Mouse (Mus musculus): ENCODE measurements at regions not wholly inside any gene's neighbourhood (a gene's known extent, or its start where the extent isn't known, plus 50 kb on each side); places are given as distances from the start of the nearest gene placed in this dataset.

DNA sequence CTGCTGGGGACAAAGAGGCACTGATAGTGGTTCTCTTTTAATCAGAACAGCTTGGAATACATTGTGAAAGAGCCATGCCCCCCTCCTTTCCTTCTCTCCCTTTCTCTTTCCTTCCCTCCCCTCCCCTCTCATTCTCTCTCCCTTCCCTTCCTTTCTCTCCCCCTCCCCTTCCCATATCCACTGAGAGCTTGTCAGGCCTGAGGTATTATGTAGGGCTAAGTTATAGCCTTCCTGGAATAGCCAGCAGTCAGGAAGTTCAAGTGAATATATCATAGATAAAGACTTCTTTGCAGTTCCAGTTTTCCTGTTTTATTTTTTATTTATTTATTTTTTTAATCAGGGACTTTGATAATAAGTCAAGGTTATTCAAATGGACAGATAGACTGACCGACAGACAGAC lies 156.5 kb upstream of the Ppp2r3a start:
- no peak for DNase-seq (ENCODE audit: extremely low spot score in 1 of 2, low spot score in 1 of 2)

DNA sequence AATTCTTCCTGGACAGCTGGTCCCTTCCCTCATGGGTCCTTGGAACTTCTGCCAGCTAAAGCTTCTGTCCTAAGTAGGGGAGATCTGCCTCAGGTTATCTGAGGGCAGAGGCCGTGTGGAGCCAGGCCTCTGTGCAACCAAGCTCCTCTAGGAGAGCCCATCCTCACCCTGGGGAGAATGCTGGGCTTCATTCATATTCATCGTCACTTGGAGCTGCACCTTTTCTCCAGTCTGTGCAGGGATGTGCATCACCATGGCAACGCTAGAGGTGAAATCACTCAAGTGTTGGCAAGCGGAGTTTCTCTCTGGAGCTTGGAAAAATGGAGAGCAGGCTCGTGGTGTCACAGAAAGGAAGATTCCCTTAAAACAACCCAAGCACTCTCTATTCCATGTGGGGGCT lies 155.5 kb upstream of the Ppp2r3a start:
- DNase-seq (ENCODE audit: extremely low spot score in 1 of 2, low spot score in 1 of 2): no peak

DNA sequence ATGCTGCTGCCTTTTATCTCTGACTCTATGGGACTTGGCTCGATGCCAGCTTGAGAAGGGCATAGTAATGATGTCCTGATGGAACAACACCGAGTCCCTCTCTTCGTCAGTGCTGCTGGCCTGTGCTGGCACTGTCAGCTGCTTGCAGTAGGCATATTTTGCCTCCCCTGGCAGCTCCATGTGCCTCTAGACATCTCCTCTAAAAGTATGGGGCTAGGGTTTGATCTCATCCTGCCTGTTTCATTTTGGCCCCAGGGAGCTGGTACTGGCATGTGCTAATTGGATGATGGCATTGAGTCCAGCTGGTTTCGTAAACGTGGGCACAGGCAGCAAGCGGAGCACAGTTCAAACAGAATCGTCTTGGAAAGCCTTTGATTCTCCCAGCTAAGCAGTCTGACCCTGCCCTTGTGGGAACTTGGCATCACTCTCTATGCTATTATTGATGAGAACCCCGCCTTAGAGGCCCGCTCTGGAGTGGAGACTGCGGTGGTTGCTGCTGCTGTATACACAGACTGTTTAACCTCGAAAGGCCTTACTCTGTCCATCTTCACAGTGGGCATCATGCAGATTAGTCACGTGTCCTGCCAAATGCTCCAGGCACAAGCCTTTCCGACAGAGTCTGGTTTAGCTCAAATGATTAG lies 153.0 kb upstream of the Ppp2r3a start:
- no peak for DNase-seq (ENCODE audit: extremely low spot score in 1 of 2, low spot score in 1 of 2)

DNA sequence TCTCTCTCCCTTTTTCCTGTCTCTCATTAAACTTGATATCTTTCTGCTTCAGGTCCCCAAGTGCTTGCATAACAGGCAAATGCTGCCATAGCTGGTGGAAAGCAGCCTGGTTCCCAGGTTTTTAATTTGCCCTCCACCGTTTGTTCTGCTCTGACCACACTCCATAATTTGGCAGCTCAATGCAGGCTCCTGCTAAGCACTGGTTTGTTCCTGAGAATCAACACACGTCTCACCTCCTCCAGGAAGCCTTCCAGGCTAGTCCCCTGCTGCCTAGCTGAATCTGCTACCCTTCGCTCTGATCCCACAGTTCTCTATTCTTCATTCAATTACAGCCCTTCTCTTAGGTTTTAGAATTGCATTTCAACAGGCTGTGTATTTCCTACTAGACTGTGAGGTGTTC lies 152.4 kb upstream of the Ppp2r3a start:
- DNase-seq (ENCODE audit: extremely low spot score in 1 of 2, low spot score in 1 of 2): no peak

DNA sequence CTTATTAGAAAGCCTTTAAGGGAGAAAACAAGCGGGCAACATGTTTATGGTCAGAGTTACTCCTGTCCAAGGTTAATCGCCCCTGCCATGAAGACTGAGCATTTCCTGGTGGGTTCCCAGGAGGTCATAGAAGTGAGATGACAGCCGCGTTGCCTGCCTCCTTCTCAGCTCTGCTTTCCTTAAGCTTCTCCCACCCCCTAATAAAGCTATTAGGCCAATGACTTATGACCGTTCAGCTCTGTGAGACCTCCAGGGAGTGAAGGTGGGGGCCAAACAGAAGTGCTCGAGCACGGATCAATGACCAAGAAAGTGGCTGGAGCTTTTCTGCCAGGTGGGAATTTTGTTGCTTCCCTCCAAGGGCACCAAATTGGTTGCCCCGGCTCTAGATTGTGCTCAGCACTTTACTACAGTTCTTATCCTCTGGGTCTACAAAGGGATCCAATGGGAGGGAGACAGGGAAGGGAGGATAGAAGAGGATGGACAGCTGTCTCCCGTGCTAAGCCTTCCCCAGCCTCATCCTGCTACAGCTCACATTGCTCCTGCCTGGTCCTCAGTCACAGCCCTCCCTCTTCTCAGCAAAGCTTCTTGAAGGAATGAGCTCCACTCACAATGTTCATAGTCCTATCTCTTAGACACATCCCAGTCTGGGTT lies 151.1 kb upstream of the Ppp2r3a start:
- DNase-seq (ENCODE audit: extremely low spot score in 1 of 2, low spot score in 1 of 2): no peak

DNA sequence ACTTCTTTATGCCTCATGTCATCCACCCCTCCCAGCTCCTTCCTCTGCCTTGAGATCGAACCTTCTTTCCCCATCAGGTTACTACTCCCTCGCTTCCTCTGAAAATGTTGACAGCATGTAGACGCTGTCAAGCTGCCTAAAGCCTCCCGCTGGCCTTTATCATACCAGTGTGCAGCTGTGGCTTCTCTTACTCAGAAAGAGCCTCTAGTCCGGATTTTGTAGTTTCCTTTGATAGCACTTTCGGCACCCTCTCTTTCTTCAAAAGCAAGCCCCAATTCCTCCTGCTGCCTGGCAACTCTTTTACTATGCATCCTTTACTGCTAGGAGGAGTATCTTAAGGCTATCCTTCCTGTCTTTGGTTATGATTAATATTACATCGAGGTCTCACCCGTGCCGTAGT lies 149.8 kb upstream of the Ppp2r3a start:
- no peak for DNase-seq (ENCODE audit: extremely low spot score in 1 of 2, low spot score in 1 of 2)

DNA sequence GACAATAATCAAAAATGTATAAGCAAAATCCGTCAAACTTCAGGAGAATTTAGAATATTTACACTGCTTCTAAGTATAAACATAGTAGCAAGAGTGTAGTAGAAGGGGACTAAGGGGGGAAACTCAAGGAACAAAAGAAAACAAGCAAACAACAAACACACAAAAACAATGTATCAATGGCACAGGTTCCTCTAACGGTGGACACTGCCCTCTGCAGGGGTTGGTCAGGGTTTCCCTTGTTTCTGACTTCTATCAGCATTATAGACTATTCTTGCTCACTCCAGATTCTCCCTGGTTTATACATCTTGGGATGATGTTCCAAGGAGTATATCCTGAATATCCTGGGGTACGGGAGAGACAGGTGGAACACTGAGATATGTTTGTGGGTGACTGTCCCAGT lies 147.3 kb upstream of the Ppp2r3a start:
- DNase-seq (ENCODE audit: extremely low spot score in 1 of 2, low spot score in 1 of 2): no peak

DNA sequence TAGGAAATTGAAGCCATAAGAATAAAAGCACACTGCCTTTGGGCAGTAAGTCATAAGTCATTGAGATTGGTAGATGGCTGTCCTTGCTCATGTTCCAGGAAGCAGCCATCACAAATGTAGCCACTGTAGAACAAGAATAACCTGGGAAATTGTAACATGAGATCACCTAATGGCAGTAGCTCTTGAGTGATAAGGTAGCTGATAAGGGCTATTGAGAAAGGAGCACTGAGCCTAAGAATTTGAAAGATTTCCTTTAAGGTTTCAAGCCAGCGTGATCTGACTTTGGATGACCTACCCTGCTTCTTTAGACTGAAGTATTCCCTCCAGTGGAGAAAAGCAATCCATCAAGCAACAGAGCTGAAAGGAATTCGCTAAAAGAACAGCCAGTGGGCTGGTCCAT lies 117.8 kb upstream of the Ppp2r3a start:
- DNase-seq (ENCODE audit: extremely low spot score in 1 of 2, low spot score in 1 of 2): no peak

DNA sequence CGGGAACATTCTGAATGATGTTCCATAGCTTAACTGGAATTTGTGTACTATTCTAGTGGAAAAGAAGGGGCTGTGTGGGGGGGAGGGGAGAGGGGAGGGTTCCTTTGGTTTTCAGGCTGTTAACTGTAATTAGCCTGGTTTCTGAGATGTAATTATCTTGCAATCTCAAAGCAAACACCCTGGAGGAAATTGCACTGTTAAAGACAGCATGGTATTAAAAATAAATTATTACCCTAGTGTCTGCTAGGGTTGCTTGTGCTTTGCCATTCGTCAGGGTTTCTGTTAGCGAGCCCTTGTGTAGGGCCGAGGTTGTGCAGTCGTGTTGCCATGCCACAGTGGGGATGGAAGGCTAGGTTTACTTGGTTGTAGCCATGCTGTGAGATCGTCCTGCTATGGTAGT lies 105.0 kb upstream of the Ppp2r3a start:
- no peak for DNase-seq (ENCODE audit: extremely low spot score in 1 of 2, low spot score in 1 of 2)

DNA sequence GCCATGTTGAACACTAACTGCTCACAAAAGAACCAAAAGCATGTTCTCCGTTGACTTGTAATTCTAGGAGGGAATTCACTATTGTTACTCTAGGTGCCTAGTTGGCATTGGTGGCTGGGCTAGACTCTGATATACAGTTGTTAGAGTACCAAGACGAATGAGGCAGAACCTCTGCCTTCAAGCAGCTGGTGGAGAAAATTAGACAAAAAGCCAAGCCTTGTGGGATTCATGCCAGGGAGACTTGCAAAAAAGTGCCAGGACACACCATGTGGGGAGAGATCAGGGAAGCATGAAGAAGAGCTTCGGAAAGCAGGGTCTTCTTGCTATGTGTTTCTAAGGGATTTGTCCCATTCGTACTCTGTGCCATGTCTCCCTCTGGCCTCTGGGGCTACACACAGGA lies 97.2 kb upstream of the Ppp2r3a start:
- no peak for DNase-seq (ENCODE audit: extremely low spot score in 1 of 2, low spot score in 1 of 2)

DNA sequence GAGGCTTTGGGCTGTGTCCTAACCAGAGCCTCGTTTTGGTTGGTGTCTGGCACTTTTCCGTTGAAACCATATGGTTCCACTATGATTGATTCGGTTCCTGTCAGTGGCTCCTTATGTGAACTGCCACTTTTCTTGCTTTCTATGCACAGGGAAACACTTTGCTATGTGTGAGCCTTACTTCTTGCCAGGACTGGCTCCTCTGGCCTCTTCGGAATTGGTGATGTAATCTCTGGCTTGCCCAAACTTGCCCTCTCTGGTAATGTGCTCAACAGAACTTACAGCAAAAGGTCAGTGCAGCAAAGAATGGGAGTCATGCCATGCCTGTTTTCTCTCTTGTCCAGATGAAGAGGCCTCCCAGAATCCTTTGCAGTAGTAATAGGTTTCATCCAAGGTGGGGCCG lies 91.3 kb upstream of the Ppp2r3a start:
- no peak for DNase-seq (ENCODE audit: extremely low spot score in 1 of 2, low spot score in 1 of 2)

DNA sequence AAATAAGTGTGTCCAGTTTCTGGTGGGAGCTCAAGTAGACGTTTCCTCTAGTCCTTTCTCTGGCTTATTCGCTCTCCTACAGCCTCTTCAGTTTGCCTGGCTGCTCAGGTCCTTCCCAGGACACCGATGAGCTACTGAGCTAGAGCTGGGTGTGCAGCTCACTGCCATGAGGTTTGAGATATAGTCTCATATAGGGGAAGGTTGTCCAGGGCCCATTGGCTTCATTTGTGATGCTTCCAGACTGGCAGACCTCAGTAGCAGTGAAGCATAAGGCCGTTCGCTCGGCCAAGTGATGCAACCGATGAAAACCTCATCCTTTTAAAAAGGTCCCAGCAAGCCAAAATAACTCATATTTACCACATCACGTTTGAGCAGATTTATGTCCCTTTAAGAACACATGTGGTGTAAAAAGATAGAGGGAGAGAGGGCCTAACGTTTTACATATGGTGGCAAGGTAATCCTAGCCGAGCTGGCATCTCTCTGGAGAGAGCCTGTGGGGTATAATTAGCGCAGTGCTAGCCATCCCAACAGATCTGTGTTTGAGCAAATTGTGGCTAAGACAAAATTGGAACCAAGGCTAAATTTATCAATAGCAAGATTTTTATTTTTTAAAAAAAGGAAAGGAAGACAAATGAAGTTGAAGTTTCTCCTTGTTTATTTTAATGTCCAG lies 89.3 kb upstream of the Ppp2r3a start:
- DNase-seq (ENCODE audit: extremely low spot score in 1 of 2, low spot score in 1 of 2): no peak

DNA sequence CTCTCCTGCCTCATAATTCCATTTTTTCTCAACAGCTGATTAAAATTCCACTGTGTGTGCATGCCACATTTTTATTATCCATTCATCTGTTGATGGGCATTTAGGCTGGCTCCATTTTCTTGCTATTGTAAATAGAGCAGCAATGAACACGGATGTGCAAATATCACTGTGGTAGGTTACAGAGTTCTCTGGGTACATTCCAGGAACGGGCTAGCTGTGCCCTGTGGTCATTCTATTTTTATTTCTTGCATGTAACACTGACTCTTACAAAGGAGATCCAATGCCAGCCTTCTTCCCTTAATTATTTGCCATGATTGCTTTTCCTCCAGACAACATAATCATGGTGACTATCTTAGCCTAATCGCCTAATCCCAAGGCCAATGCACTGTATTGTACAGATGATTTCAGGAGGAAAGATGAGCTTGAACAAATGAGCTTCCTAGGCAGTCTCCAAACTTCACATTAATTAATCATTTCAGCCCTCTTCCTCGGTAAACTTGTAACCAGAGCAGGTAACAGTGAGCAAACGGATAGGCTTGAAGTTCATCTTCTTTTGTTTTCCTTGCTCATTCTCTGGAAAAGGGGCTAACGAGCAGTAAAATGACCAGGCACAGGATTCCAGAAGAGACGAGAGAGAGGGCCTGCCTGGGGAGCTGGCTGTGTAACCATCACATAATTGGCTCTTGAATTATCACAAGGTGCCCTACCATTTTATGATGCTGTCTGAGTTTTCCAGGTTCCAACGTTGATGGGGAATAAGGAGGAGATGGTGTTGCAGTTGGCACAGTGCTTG lies 77.6 kb upstream of the Ppp2r3a start:
- DNase-seq (ENCODE audit: extremely low spot score in 1 of 2, low spot score in 1 of 2): no peak

DNA sequence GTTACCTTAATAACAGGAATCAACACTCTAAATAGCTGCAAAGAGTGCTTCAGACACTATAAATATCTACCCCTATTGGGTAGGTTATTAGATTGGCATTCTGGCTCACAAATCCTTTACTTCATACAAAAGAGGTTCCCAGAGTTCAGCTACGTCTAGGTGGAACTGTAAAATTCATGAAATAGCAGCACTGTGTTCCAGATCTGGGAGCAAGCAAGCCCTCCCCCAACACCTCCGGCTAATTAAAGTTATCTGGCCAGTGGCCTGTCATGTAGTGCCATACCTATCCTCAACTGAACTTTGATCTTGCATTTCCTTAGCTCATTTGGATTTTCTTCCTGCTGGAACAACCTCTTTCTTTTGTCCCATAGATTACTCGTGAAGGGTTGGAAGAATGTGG lies 75.4 kb upstream of the Ppp2r3a start:
- no peak for DNase-seq (ENCODE audit: extremely low spot score in 1 of 2, low spot score in 1 of 2)

DNA sequence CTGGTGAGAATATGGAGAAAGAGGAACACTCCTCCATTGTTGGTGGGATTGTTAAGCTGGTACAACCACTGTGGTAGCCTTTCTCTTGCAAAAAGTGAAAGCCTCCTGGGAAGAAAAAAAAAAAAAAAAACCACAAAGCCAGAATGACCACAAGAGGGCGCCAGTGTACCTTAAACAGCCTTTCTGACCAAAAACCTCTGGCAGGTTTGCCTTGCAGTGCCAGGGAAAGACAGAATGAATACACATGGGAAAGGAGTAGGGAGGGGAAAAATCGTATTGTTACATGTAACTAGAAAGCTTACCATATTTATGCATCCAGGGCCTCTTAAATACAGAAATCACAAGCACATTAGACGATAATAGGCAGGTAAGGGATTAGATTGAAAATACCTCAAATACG lies 62.4 kb upstream of the Ppp2r3a start:
- peak; percentile 42 to 78 for DNase-seq (ENCODE audit: extremely low spot score in 1 of 2, low spot score in 1 of 2)

DNA sequence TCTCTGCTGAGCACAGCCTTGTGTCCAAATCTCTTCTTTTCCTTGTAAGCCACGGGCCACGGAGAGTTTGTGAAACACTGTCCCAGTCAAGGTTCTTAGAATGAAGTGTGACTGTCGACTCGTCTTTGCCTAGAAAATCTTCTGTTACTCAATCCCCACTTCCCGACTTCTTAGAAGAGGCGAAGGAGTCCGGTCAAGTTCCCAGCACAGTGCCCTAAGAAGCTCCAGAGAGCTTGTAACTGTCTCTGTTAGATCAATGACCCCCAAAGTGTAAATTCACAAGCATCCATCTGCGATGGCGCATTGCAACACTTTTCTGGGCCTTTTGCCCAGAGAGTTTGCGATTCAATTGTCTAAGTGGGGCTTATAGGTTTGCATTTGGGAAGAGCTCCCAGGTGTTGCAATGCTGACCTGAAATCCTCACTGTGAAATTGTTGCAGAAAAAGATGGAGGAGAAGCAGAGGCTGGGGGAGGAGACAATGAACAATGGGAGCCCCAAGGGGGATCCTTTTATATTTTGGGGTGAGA lies 54.9 kb upstream of the Ppp2r3a start:
- DNase-seq (ENCODE audit: extremely low spot score in 1 of 2, low spot score in 1 of 2): no peak

DNA sequence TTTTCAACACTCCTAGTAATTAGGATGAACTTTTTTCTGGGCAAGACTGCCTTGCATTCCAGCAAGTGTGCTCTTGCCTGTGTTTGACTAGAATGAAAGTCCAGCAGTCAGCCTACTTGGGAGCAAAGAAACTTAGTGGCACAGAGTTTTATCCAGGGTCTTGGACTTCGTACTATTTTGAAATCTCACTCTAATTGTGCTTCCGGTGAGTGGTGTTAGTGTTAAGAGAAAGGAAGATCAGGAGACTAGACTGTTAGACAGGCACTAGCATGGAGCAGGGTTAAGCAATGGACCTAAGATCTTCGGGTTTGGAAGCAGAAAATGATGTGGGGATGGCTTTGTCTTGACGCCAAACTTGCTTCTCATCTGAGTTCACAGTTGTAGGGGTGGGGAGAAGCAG lies 54.1 kb upstream of the Ppp2r3a start:
- no peak for DNase-seq (ENCODE audit: extremely low spot score in 1 of 2, low spot score in 1 of 2)

All from layer of hippocampus, postnatal 25 days (tissue).